Mouse (Mus musculus): Measurements from ENCODE around the gene Ccdc89.

Gene Ccdc89

DNA sequence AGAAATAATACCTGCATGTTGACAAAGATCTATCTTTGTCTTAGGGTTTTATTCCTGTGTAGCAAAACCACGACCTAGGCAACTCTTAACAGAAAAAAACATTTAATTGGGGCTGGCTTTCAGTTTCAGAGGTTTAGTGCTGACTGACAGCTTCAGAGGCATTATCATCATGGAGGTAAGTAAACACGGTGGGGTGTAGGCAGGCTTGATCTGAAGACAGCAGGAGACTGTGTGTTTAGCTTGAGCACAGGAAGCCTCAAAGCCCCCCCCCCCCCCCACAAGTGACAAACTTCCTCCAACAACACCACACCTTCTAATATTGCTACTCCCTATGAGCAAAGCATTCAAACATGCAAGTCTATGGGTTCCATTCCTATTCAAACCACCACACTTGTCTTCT lies 47.1 kb downstream of the Ccdc89 start:
- no peak for DNase-seq (ENCODE audit: low spot score in 2 of 2)

- peak; percentile 99 for DNase-seq (ENCODE audit: low spot score in 2 of 2)
Observed at GRCm38 (mm10) chr7:90475793-90476312, 49.5 kb downstream of the Ccdc89 start, which contains the start of gene Tmem126b. Gene Tmem126b, minus strand, starts transcription at chr7:90476001.

DNA sequence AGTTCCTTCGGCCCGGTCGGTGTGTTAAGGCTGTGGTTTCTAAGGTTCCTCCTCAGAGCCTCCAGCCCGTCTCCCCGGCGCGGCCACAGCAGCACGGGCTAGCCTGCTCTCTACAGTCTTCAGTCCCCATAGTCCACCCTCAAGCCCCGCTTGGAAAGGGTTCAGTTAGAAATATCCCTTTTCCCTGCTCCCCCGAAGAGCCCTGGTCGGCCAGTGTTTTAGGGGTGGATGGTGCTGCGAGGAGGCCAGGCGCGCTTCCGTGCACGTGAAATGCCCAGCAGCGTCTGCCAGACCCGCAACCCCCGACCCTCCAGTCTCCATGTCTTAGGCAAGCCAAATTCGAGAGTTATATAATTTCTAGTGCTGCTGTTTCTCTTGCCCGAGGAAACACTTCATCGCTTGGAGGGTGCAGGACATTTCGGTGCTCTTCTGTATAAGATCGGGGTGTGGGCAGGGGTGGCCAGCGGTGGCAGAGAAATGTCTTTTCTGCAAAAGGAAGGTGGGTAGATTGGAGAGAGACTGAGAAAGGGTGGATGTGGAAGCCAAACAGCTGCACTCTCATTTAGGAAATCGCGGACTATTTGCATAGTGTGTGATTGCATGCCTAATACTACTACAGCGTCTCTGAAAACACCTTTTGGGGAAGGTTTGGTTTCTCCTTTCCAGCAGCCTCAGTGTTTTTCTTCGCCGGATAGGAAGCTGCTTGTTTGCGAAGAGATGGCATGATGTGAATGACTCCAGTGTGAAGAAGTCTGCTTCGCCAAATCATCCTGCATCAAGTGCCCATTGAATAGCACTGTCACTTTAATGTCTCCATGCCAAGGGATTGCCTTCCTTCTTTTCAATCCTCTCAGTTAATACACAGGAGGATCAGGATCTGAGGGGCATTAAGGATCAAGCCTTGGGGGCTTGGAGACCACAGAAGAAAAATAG lies 50.2 kb downstream of the Ccdc89 start, which contains the start of gene Dlg2:
Dlg2 (plus strand) TSS at position 360 of the 933 bp plus-strand sequence.
- DNase-seq (ENCODE audit: low spot score in 2 of 2), result peak in 1 of 2 experiments; percentile 33

Measured in frontal cortex, postnatal 10 days (tissue).